Mouse (Mus musculus) CH12.LX (cell line): ENCODE data around the gene Cldn20. TPM values are rescaled to one million over a fixed set of nuclear protein-coding genes. Genes with fewer than 3 reads are reported as not detected.

Experiments used
- DNase-seq: peaks from one replicate; pipeline ENCODE4 v3.0.0-alpha.2; 2013; ENCODE audit errors: extremely low read depth
- H3K27ac ChIP-seq: 2 replicates; pipeline ENCODE4 v1.5.1; 2012; ENCODE audit warnings: low read depth, mild to moderate bottlenecking, control low read depth, moderate library complexity; ENCODE audit not compliant: insufficient read depth
- H3K27me3 ChIP-seq: replicated peaks from 2 replicates; pipeline ENCODE3; 2012; ENCODE audit warnings: inconsistent platforms
- H3K36me3 ChIP-seq, 2 experiments: replicated peaks in 1 of 2; 2 replicates each; pipeline versions ENCODE3 to v1.6.1; 2012; ENCODE audit warnings: inconsistent platforms in 1 of 2, low read length in 1 of 2, mild to moderate bottlenecking in 1 of 2, mixed read lengths in 1 of 2, moderate library complexity in 1 of 2; ENCODE audit not compliant: control insufficient read depth in 1 of 2, insufficient read depth in 1 of 2
- H3K4me1 ChIP-seq, 2 experiments: 2 replicates each; pipeline ENCODE4 v1.6.1; 2012; ENCODE audit warnings: inconsistent platforms in 1 of 2, moderate library complexity in 1 of 2; ENCODE audit not compliant: insufficient read depth in 2 of 2, control insufficient read depth in 1 of 2
- H3K4me2 ChIP-seq: 2 replicates; pipeline ENCODE4 v1.6.1; 2012; ENCODE audit warnings: low read depth, mild to moderate bottlenecking, control low read depth; ENCODE audit not compliant: poor library complexity, insufficient read depth, severe bottlenecking
- H3K4me3 ChIP-seq, 3 experiments: fragments of 150-350 bp in 1 of 3; sonication (generic) in 1 of 3; replicated peaks in 1 of 3; 2 replicates each; pipeline versions ENCODE3 to v1.5.1; 2011 to 2012; ENCODE audit warnings: low read depth in 2 of 3, low read length in 2 of 3, mild to moderate bottlenecking in 2 of 3, moderate library complexity in 2 of 3, control low read depth in 1 of 3, improper control_type of control experiment in 1 of 3, inconsistent platforms in 1 of 3, mixed read lengths in 1 of 3; ENCODE audit not compliant: poor library complexity in 1 of 3
- H3K79me2 ChIP-seq: replicated peaks from 2 replicates; pipeline ENCODE4 v1.6.1; 2012; ENCODE audit warnings: mild to moderate bottlenecking, moderate library complexity; ENCODE audit not compliant: control insufficient read depth, poor library complexity, insufficient read depth, severe bottlenecking; ENCODE audit errors: extremely low read depth
- H3K9ac ChIP-seq: 2 replicates; pipeline ENCODE4 v1.6.1; 2012; ENCODE audit warnings: low read depth, mild to moderate bottlenecking, control low read depth, moderate library complexity; ENCODE audit not compliant: insufficient read depth
- H3K9me3 ChIP-seq: replicated peaks from 2 replicates; pipeline ENCODE3; 2012; ENCODE audit warnings: low read length, inconsistent platforms, mixed read lengths
- CHD1 ChIP-seq: IDR thresholded peaks from 2 replicates; pipeline ENCODE4 v1.6.1; 2012; ENCODE audit warnings: low read depth, low read length, improper control_type of control experiment, inconsistent platforms
- E2F4 ChIP-seq: IDR thresholded peaks from 2 replicates; pipeline ENCODE4 v1.6.1; 2011; ENCODE audit warnings: low read depth, low read length, improper control_type of control experiment; ENCODE audit not compliant: insufficient replicate concordance
- EP300 ChIP-seq: IDR thresholded peaks from 2 replicates; pipeline ENCODE4 v1.6.1; 2011; ENCODE audit warnings: low read length, improper control_type of control experiment
- GABPA ChIP-seq: IDR thresholded peaks from 2 replicates; pipeline ENCODE4 v1.6.1; 2012; ENCODE audit warnings: low read depth, low read length, improper control_type of control experiment, inconsistent platforms; ENCODE audit not compliant: insufficient replicate concordance
- HCFC1 ChIP-seq: IDR thresholded peaks from 2 replicates; pipeline ENCODE4 v1.6.1; 2012; ENCODE audit warnings: low read depth, mild to moderate bottlenecking, inconsistent platforms, low read length, improper control_type of control experiment
- JUND ChIP-seq: conservative IDR thresholded peaks from 2 replicates; pipeline ENCODE4 v1.6.1; 2011; ENCODE audit warnings: low read depth, low read length, improper control_type of control experiment
- KAT2A ChIP-seq: IDR thresholded peaks from 2 replicates; pipeline ENCODE4 v1.6.1; 2012; ENCODE audit warnings: low read length, improper control_type of control experiment, inconsistent platforms; ENCODE audit not compliant: insufficient replicate concordance
- MAX ChIP-seq: IDR thresholded peaks from 2 replicates; pipeline ENCODE4 v1.6.1; 2011; ENCODE audit warnings: low read length, improper control_type of control experiment
- MEF2A ChIP-seq: IDR thresholded peaks from 2 replicates; pipeline ENCODE4 v1.6.1; 2014; ENCODE audit warnings: low read depth, mild to moderate bottlenecking, inconsistent platforms, low read length, improper control_type of control experiment, borderline replicate concordance
- MYC ChIP-seq: IDR thresholded peaks from 2 replicates; pipeline ENCODE4 v1.6.1; 2011; ENCODE audit warnings: low read depth, mild to moderate bottlenecking, improper control_type of control experiment, low read length
- NELFE ChIP-seq: IDR thresholded peaks from 2 replicates; pipeline ENCODE4 v1.6.1; 2011; ENCODE audit warnings: low read depth, low read length, improper control_type of control experiment
- POLR2AphosphoS2 ChIP-seq: IDR thresholded peaks from 2 replicates; pipeline ENCODE4 v1.6.1; 2011; ENCODE audit warnings: low read depth, low read length, improper control_type of control experiment
- RAD21 ChIP-seq: IDR thresholded peaks from 2 replicates; pipeline ENCODE4 v1.6.1; 2011; ENCODE audit warnings: low read depth, mild to moderate bottlenecking, low read length, improper control_type of control experiment, moderate library complexity
- SIN3A ChIP-seq: IDR thresholded peaks from 2 replicates; pipeline ENCODE4 v1.6.1; 2012; ENCODE audit warnings: low read length, improper control_type of control experiment, inconsistent platforms
- TCF12 ChIP-seq: IDR thresholded peaks from 2 replicates; pipeline ENCODE4 v1.6.1; 2014; ENCODE audit warnings: low read depth, mild to moderate bottlenecking, inconsistent platforms, low read length, improper control_type of control experiment
- USF2 ChIP-seq: conservative IDR thresholded peaks from 2 replicates; pipeline ENCODE4 v1.6.1; 2011; ENCODE audit warnings: low read depth, low read length, improper control_type of control experiment
- ZKSCAN1 ChIP-seq: IDR thresholded peaks from 2 replicates; pipeline ENCODE4 v1.6.1; 2012; ENCODE audit warnings: low read depth, inconsistent platforms, low read length, improper control_type of control experiment, borderline replicate concordance
- ZMIZ1 ChIP-seq: IDR thresholded peaks from 2 replicates; pipeline ENCODE4 v1.6.1; 2012; ENCODE audit warnings: low read depth, mild to moderate bottlenecking, inconsistent platforms, low read length, improper control_type of control experiment
- dilution Hi-C: fragments of 300-500 bp; cut with MboI; formaldehyde crosslinking; loops from 2 replicates; pipeline ENCODE4 v1.14.3; 2020; ENCODE audit warnings: low sequenced_read_pairs; ENCODE audit not compliant: extremely low pct_unique_long_range_greater_than_20kb, extremely low pct_ligation_motif_present
- in situ Hi-C: fragments of 300-500 bp; cut with MboI; formaldehyde crosslinking; loops from 3 replicates; pipeline ENCODE4 v1.14.3; 2019; ENCODE audit warnings: low sequenced_read_pairs, low pct_ligation_motif_present, low pct_unique_long_range_greater_than_20kb, mixed read lengths
- polyA plus RNA-seq: library from polyadenylated mRNA; unstranded; fragments of >175 nt; gene quantifications from 2 replicates; pipeline ENCODE4 v1.2.1, GENCODE M21; 2012; ENCODE audit warnings: low read depth; ENCODE audit not compliant: insufficient read length
- total RNA-seq, 2 experiments: library from RNA; depleted of rRNA; stranded (reverse); fragments of 300-350 nt in 1 of 2; fragments of >200 nt in 1 of 2; gene quantifications; 2 replicates each; pipeline ENCODE4 v1.2.3; 2012 to 2014

The Cldn20 gene
- total and polyA plus RNA-seq, 3 experiments = 0.73 TPM; not detected in 2

GRCm38 (mm10) chr17:3499468-3499867 is 32.9 kb upstream of the Cldn20 start:
- Histone ChIP-seq H3K9me3 (no peaks in the 10 kb centered on the region), H3K4me1 (no peaks in the 10 kb centered on the region), H3K9ac (no peak overlapping the region), H3K4me2 (no peak overlapping the region), H3K79me2 (no peaks in the 10 kb centered on the region), H3K36me3 (peaks cover 3 to 61% of the 10 kb centered on the region in 2 experiments), H3K27me3 (no peaks in the 10 kb centered on the region), H3K4me3 (no peak overlapping the region), H3K27ac (no peak overlapping the region)
- no peak for DNase-seq
- dilution Hi-C loops (no loop called here), in situ Hi-C loops (no loop called here)
- TF ChIP-seq MYC (no peak), CHD1 (no peak), RAD21 (no peak), ZKSCAN1 (no peak), KAT2A (no peak), USF2 (no peak), ZMIZ1 (no peak), POLR2AphosphoS2 (no peak)

- Histone ChIP-seq H3K4me2 (no peak overlapping the region), H3K36me3 (peaks cover 6 to 63% of the 10 kb centered on the region in 2 experiments), H3K79me2 (no peaks in the 10 kb centered on the region), H3K4me3 (no peak overlapping the region), H3K9ac (no peak overlapping the region)
- dilution Hi-C loops = no loop called here
- TF ChIP-seq RAD21 (no peak), CHD1 (no peak), USF2 (no peak), GABPA (no peak), HCFC1 (no peak), EP300 (no peak), POLR2AphosphoS2 (no peak), MAX (no peak), MEF2A (no peak), E2F4 (no peak), JUND (no peak), SIN3A (no peak), NELFE (no peak), ZKSCAN1 (no peak), TCF12 (no peak)
- TF ChIP-seq, all 38 proteins: peak for 0
- Histone ChIP-seq H3K4me1 (no peaks in the 10 kb centered on the region), H3K9me3 (no peaks in the 10 kb centered on the region), H3K27ac (no peak overlapping the region), H3K27me3 (no peaks in the 10 kb centered on the region)
- no peak for DNase-seq
- in situ Hi-C loops = no loop called here
Measured at GRCm38 (mm10) chr17:3500076-3500475, 32.3 kb upstream of the Cldn20 start.
